Mouse (Mus musculus) gonadal fat pad, adult 2 months (tissue): ENCODE results near the gene Mrpl21. TPM values are rescaled to one million over a fixed set of nuclear protein-coding genes. Genes with fewer than 3 reads are reported as not detected.

Experiments
- DNase-seq: peaks from one replicate; pipeline ENCODE4 v3.0.0-alpha.2; 2012; ENCODE audit warnings: low read depth
- polyA plus RNA-seq: library from polyadenylated mRNA; depleted of rRNA; stranded (reverse); fragments of >200 nt; gene quantifications from 2 replicates; pipeline ENCODE4 v1.2.3, GENCODE M21; 2012; rRNA removed

Mrpl21 gene
- polyA plus RNA-seq: 33.5 and 38.8 TPM in 2 replicates

GRCm38 (mm10) chr19:3282572-3283467 lies at the start of gene Mrpl21, which contains the start of gene Ighmbp2:
Mrpl21 (plus strand) TSS chr19:3282901.
Ighmbp2 (minus strand) TSS chr19:3283017.
- DNase-seq: peak; percentile 45

DNA sequence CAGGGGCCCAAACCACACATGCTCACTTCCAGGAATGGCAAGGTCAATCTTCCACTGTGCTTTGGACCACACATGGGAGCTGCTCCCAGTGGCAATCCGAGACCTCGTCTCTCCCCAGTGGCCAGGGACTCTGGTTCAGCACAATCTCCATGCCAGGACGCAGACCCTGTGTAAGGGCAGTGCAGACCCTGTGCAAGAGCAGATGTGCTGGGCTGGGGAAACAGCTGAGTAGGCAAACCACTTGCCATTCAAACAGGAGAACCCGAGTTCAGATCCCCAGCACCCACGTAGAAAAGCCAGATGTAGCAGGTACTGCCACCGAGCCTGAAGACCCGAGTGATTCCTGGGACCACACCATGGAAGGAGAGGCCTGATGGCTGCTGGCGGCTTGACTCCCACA lies 22.7 kb upstream of the Mrpl21 start:
- DNase-seq: no peak

DNA sequence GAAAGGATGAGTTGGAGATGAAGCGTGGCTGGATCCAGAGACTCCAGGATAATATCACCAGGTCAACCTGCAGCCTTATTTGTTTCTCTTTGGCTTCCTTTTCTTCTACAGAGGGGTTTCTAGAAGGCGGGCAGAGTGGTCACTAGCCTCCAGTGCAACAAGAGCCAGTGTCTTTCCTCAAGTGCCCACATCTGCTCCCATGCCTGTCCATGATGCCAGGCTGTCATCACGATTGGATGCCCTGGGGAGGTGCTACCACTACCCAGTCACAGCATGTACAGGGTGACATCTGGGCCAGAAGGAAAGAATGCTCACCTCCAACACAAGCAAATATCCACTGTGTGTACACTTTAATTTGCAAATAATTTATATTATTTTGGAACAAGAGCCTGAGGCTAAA lies 22.1 kb upstream of the Mrpl21 start:
- DNase-seq: no peak

DNA sequence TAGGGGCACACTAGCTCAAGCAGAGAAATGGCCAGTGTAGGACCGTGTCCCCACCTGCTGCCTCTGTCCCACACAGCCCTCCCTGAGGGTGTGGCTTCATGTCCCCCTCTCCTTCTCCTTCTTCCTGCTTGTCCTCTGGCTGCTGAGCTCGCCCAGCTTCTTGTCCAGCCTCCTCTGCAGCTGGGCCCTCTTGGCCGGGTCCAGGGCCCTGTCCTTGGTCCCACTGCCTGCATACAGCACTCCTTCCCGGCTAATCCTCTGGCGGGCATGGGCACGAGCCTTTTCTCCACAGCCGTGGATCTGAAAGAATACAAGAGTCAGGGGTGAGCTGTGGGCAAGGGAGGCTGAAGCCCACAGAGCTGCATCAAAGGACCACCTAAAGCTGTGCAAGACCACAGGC lies 21.4 kb upstream of the Mrpl21 start:
- no peak for DNase-seq

DNA sequence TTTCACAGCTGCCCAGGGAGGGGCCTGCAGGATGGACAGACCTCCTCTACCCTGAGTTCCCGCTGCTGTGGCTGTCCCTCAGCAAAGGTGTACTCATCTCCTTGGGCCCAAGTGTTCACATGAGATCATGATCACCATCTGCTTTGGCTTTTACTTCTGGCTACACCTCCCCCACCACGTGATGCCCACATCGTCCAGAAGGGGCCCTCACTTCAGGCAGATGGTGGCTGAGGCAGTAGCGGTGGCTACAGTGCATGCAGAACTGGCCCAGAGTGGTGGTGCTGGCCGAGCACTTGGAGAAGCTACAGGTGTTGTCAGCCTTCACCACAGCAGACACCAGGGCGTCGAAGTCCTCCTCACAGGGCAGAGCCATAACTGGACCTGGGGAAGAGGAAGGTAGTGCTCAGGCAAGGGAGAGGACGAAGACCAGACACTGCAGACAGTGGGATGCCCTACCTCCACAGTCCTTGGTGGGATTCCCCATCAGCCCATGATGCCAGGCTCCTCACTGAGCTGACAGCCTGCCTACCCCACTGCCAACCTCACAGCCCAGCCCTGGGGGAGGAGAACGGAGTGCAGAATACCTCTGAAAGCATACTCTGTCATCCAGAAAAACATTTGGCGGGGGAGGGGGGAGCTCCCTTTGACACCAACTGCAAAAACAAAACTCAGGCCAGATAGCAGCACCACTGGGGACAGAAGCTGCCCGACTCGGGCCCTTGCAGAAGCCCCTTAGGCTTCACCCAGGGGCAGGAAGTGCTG lies 20.8 kb upstream of the Mrpl21 start:
- DNase-seq: no peak

GRCm38 (mm10) chr19:3264348-3264747 lies 18.4 kb upstream of the Mrpl21 start:
- no peak for DNase-seq

DNA sequence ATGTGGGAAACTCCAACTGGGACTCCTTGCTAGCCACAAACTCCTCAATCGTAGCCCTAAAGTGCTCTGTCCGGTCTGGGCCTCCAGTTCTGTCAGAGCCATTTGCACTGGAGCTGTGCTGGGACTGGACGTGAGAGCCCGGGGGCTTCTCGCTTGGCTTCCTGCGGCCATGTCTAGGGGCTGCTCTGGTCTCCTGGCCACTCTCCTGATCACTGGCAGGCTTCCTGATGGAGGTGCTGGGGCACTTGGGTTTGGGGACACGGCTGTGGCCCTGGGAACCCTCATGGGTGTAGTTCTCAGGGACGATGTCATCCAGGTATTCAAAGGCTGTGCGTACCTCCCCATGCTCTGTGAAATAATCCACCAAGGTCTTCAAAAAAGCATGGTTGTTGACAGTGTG lies 17.5 kb upstream of the Mrpl21 start:
- DNase-seq: no peak

GRCm38 (mm10) chr19:3266136-3266535 lies 16.6 kb upstream of the Mrpl21 start:
- no peak for DNase-seq

GRCm38 (mm10) chr19:3266676-3267075 lies 16.0 kb upstream of the Mrpl21 start:
- no peak for DNase-seq

GRCm38 (mm10) chr19:3267340-3267739 lies 15.4 kb upstream of the Mrpl21 start:
- DNase-seq: no peak

DNA sequence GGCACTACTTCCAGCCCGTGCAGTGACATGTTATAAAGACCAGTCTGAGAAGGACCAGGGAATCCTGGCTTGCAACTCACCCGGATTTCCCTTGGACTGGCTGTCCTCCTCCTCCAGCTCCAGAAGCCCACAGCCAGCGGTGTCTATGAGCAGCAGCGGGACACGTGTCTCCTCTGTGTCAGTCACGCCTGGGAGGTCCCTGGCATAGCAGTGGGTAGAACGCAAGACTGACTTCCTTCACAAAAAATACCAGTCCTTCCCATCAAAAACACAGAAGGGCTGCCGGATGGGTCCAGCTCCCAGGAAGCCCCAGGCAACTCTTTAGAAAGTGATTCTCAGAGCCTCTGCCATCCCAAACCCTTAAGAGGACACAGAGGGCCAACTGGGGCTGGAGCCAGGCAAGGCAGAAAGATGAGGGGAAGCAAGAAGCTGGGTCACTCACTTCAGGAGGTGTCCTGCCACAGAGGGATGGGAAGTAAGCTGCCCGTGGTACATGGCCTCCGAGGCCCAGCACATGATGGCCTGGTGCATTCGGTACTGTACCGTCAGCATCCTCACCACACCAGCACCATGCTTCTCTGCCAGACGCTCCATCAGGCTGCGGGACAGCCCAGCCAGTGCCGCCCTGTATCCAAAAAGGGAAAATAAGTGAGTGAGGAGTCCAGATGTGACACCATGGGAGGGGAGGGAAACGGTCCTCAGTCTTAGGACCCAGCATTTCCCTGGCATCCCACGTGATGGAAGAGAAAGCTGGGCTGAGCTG lies 14.3 kb upstream of the Mrpl21 start:
- DNase-seq: no peak

- no peak for DNase-seq
Observed at GRCm38 (mm10) chr19:3269279-3269678, 13.4 kb upstream of the Mrpl21 start.

GRCm38 (mm10) chr19:3269803-3270202 lies 12.9 kb upstream of the Mrpl21 start:
- no peak for DNase-seq

DNA sequence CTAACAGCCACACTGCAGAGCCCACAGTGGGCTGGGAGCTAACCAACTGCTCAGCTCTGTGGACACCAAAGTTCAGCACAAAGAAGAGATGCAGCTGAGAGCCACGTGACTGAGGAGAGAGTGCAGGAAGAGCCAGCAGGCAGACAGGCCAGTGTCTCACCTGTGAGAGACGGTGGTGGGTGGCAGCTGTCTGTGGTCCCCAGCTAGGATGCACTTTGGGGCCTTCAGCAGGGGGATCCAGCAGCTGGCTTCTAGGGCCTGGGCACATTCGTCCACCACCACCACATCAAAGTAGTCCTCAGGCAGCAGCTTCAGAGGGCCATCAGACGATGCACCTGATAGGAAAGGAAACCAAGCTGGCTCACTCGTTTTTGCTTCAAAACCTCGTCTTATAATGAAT lies 11.3 kb upstream of the Mrpl21 start:
- no peak for DNase-seq

- no peak for DNase-seq
Observed at GRCm38 (mm10) chr19:3273331-3273730, 9.4 kb upstream of the Mrpl21 start.

DNA sequence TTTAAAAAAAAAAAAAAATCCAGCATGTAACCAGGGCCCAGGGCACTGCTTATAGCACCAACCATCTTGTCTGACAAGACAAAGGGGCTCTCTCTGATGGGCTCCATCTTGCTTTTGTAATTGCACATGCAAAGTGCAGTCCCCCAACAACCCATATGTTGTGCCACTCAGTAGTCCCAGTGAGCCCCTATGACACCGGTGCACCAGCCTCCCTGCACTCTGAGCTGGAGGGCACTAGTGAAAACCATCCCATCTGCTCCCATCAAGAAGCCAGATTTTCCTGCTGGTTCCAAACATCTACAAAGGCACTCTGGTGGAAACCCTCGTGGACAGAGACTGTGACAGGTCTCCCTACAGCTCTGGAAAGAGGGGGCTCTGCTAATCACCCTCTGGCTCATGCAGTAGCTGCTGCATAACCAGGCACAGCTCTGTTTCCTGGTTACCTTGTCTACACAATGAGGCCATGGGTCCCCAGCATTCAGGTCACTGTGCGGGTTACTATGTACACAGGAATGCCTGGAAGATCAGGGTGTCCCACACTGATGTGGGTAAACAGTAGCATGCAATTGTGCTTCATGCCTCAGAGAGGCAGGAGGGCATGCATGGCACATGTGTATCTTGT lies 6.8 kb upstream of the Mrpl21 start:
- no peak for DNase-seq

- no peak for DNase-seq
Observed at GRCm38 (mm10) chr19:3281886-3282285, 815 bp upstream of the Mrpl21 start.

- no peak for DNase-seq
Observed at GRCm38 (mm10) chr19:3289006-3289405, 6.3 kb downstream of the Mrpl21 start.

- no peak for DNase-seq
Observed at GRCm38 (mm10) chr19:3292028-3292427, 9.3 kb downstream of the Mrpl21 start.

DNA sequence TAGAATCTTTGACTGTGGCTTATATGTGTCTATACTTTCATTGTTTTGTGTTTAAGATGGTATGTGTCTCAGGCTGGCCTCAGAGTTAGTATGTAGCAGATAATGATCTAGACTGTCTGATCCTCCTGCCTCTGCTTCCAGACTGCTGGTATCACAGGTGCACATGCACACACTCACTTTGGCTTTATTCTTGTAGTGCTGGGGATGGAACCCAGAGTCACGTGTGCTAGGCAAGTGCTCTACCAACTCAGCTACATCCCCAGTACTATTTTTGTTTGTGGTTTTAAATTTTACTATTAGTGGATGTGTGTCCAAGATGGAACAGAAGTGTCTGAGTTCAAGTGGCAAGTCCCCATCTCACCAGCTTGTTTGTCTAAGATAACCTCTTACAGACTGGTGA lies 10.3 kb downstream of the Mrpl21 start:
- no peak for DNase-seq

- DNase-seq: no peak
Observed at GRCm38 (mm10) chr19:3295245-3295644, 12.5 kb downstream of the Mrpl21 start.

- DNase-seq: no peak
Observed at GRCm38 (mm10) chr19:3297034-3297433, 14.3 kb downstream of the Mrpl21 start.
